Mouse (Mus musculus) heart, postnatal 36 days (tissue): ENCODE measurements around the gene Gnaz. TPM values are rescaled to one million over a fixed set of nuclear protein-coding genes. Genes with fewer than 3 reads are reported as not detected.
A peak's percentile ranks its signal among the peaks of the same experiment; 100 is the strongest.

ENCODE experiments used
- DNase-seq, 2 experiments: peaks; one replicate each; pipeline ENCODE4 v3.0.0; 2021 to 2022
- intact Hi-C: fragments of 180-260 bp; cut with DNase I; formaldehyde crosslinking; loops from one replicate; pipeline ENCODE4 v1.15.1; 2025
- total RNA-seq, 2 experiments: library from RNA; stranded (reverse); gene quantifications; 2 replicates each; pipeline ENCODE4 v1.2.3; 2021

Gnaz gene
- under 1 TPM; 0.43 to 0.58 TPM for total RNA-seq

- peak; percentile 93 to 95 for DNase-seq
- intact Hi-C loops: no loop called here
These were observed at the start of gene Gnaz for GRCm38 (mm10) chr10:74966850-74967451. Gene Gnaz, plus strand, starts transcription at chr10:74967177.

GRCm38 (mm10) chr10:74919277-74919676 is 47.7 kb upstream of the Gnaz start:
- intact Hi-C loops: no loop called here
- no peak for DNase-seq

- intact Hi-C loops: no loop called here
- peak in 1 of 2 experiments; percentile 18 for DNase-seq
These were observed 46.0 kb upstream of the Gnaz start for GRCm38 (mm10) chr10:74920853-74921567.

GRCm38 (mm10) chr10:74921614-74922013 is 45.4 kb upstream of the Gnaz start:
- intact Hi-C loops: no loop called here

GRCm38 (mm10) chr10:74922763-74923162 is 44.2 kb upstream of the Gnaz start:
- no peak for DNase-seq
- intact Hi-C loops: no loop called here

More at GRCm38 (mm10) chr10:74921614-74922013, 45.4 kb upstream of the Gnaz start:
- no peak for DNase-seq

- no peak for DNase-seq
- intact Hi-C loops: loop anchor here (2.0 kb wide), 1 partner anchor 227 kb away; no protein-coding TSS in a partner anchor
These were observed 42.7 kb upstream of the Gnaz start for GRCm38 (mm10) chr10:74924274-74924673.

- intact Hi-C loops: loop anchor here (2.0 kb wide), 1 partner anchor 225 kb away; no protein-coding TSS in a partner anchor
These were observed 41.7 kb upstream of the Gnaz start for GRCm38 (mm10) chr10:74925324-74925723.

GRCm38 (mm10) chr10:74928276-74928675 is 38.7 kb upstream of the Gnaz start:
- intact Hi-C loops: no loop called here
- DNase-seq: no peak

More at GRCm38 (mm10) chr10:74925324-74925723, 41.7 kb upstream of the Gnaz start:
- DNase-seq: peak in 1 of 2 experiments; percentile 31

- DNase-seq: no peak
- intact Hi-C loops: no loop called here
These were observed 37.4 kb upstream of the Gnaz start for GRCm38 (mm10) chr10:74929578-74929977.

- DNase-seq: no peak
- intact Hi-C loops: no loop called here
These were observed 36.4 kb upstream of the Gnaz start for GRCm38 (mm10) chr10:74930541-74930940.

GRCm38 (mm10) chr10:74931631-74932030 is 35.3 kb upstream of the Gnaz start:
- intact Hi-C loops: no loop called here
- DNase-seq: no peak

GRCm38 (mm10) chr10:74932487-74932886 is 34.5 kb upstream of the Gnaz start:
- intact Hi-C loops: no loop called here
- no peak for DNase-seq

- DNase-seq: no peak
- intact Hi-C loops: no loop called here
These were observed 33.3 kb upstream of the Gnaz start for GRCm38 (mm10) chr10:74933548-74934190.

- intact Hi-C loops: no loop called here
- DNase-seq: no peak
These were observed 32.5 kb upstream of the Gnaz start for GRCm38 (mm10) chr10:74934521-74934920.

- intact Hi-C loops: loop anchor here (5.0 kb wide), 1 partner anchor 217 kb away; no protein-coding TSS in a partner anchor
These were observed 32.0 kb upstream of the Gnaz start for GRCm38 (mm10) chr10:74935016-74935415.

GRCm38 (mm10) chr10:74937003-74937790 is 29.8 kb upstream of the Gnaz start:
- intact Hi-C loops: loop anchor here (1.0 to 5.0 kb wide), 2 partner anchors 84 to 215 kb away; no protein-coding TSS in a partner anchor
- DNase-seq: no peak

More at GRCm38 (mm10) chr10:74935016-74935415, 32.0 kb upstream of the Gnaz start:
- no peak for DNase-seq

- intact Hi-C loops: loop anchor here (5.0 kb wide), 1 partner anchor 214 kb away; no protein-coding TSS in a partner anchor
- DNase-seq: no peak
These were observed 28.6 kb upstream of the Gnaz start for GRCm38 (mm10) chr10:74938410-74938809.

- DNase-seq: no peak
- intact Hi-C loops: loop anchor here (5.0 kb wide), 1 partner anchor 213 kb away; no protein-coding TSS in a partner anchor
These were observed 27.7 kb upstream of the Gnaz start for GRCm38 (mm10) chr10:74939300-74939699.

- DNase-seq: no peak
- intact Hi-C loops: no loop called here
These were observed 26.2 kb upstream of the Gnaz start for GRCm38 (mm10) chr10:74940795-74941194.

- intact Hi-C loops: no loop called here
- DNase-seq: no peak
These were observed 14.0 kb upstream of the Gnaz start for GRCm38 (mm10) chr10:74952830-74953443.
